Mouse (Mus musculus) neural tube, embryonic 11.5 days (tissue): ENCODE results near the gene Nudc. TPM values are rescaled to one million over a fixed set of nuclear protein-coding genes. Genes with fewer than 3 reads are reported as not detected.

Experiments
- ATAC-seq: fragments of 200-750 bp; cut with Nextera tagmentation; 2 replicates; pipeline ENCODE4 v1.8.0; 2017; ENCODE audit warnings: moderate number of reproducible peaks, mild to moderate bottlenecking, moderate TSS enrichment, moderate library complexity; ENCODE audit not compliant: insufficient read depth, low FRiP score, low TSS enrichment
- DNase-seq: peaks from one replicate; pipeline ENCODE4 v3.0.0-alpha.2; 2015; ENCODE audit warnings: low spot score
- H3K27ac ChIP-seq: fragments of 300-500 bp; sonication (generic); 2 replicates; pipeline ENCODE4 v1.5.1; 2014; ENCODE audit warnings: low read depth, mild to moderate bottlenecking, low read length
- H3K27me3 ChIP-seq: fragments of 300-500 bp; sonication (generic); 2 replicates; pipeline ENCODE4 v1.6.1; 2014; ENCODE audit warnings: mild to moderate bottlenecking, low read length, mixed read lengths; ENCODE audit not compliant: control insufficient read depth, insufficient read depth
- H3K36me3 ChIP-seq: fragments of 300-500 bp; sonication (generic); 2 replicates; pipeline ENCODE4 v1.6.1; 2014; ENCODE audit warnings: mild to moderate bottlenecking, low read length, moderate library complexity, mixed read lengths; ENCODE audit not compliant: control insufficient read depth, insufficient read depth
- H3K4me1 ChIP-seq: fragments of 300-500 bp; sonication (generic); 2 replicates; pipeline ENCODE4 v1.6.1; 2014; ENCODE audit warnings: low read length, mixed read lengths; ENCODE audit not compliant: control insufficient read depth, insufficient read depth
- H3K4me2 ChIP-seq: fragments of 300-500 bp; sonication (generic); 2 replicates; pipeline ENCODE4 v1.6.1; 2014; ENCODE audit warnings: low read depth, mild to moderate bottlenecking, moderate library complexity
- H3K4me3 ChIP-seq: fragments of 300-500 bp; sonication (generic); 2 replicates; pipeline ENCODE4 v1.5.1; 2014; ENCODE audit warnings: low read depth, low read length
- H3K9ac ChIP-seq: fragments of 300-500 bp; sonication (generic); 2 replicates; pipeline ENCODE4 v1.6.1; 2014; ENCODE audit warnings: mild to moderate bottlenecking, low read length
- H3K9me3 ChIP-seq: fragments of 300-500 bp; sonication (generic); 2 replicates; pipeline ENCODE4 v1.6.1; 2016; ENCODE audit warnings: low read length; ENCODE audit not compliant: control insufficient read depth
- WGBS: fragments of 180-500 bp; shearing (Covaris S2); extraction: QIAGEN DNeasy Blood & Tissue Kit; methylation state at CpG from one replicate; pipeline ENCODE4 v1.1.7; 2014; 5-methylcytosine and 5-hydroxymethylcytosine counted together
- polyA plus RNA-seq: library from polyadenylated mRNA; unstranded; fragments of >200 nt; fragmentation: Nextera tagmentation; extraction: Ambion mirVana; gene quantifications from 2 replicates; pipeline ENCODE4 v1.2.1, GENCODE M21; 2014

Nudc gene
- polyA plus RNA-seq, 1 experiment from 2014 or later: 301 TPM

- DNase-seq (no peak), ATAC-seq (no peak)
- Histone ChIP-seq H3K9ac (no peak overlapping the region), H3K27ac (no peak overlapping the region), H3K36me3 (no peaks in the 10 kb centered on the region), H3K4me3 (no peak overlapping the region), H3K9me3 (no peaks in the 10 kb centered on the region), H3K27me3 (no peaks in the 10 kb centered on the region), H3K4me2 (no peak overlapping the region), H3K4me1 (peaks cover under 1% of the 10 kb centered on the region; the same call in 1 of the 2 replicates)
- WGBS: 60% methylated on average over 10 of the region's 10 CpGs
These were observed 24.3 kb upstream of the Nudc start for GRCm38 (mm10) chr4:133570066-133570466.

DNA sequence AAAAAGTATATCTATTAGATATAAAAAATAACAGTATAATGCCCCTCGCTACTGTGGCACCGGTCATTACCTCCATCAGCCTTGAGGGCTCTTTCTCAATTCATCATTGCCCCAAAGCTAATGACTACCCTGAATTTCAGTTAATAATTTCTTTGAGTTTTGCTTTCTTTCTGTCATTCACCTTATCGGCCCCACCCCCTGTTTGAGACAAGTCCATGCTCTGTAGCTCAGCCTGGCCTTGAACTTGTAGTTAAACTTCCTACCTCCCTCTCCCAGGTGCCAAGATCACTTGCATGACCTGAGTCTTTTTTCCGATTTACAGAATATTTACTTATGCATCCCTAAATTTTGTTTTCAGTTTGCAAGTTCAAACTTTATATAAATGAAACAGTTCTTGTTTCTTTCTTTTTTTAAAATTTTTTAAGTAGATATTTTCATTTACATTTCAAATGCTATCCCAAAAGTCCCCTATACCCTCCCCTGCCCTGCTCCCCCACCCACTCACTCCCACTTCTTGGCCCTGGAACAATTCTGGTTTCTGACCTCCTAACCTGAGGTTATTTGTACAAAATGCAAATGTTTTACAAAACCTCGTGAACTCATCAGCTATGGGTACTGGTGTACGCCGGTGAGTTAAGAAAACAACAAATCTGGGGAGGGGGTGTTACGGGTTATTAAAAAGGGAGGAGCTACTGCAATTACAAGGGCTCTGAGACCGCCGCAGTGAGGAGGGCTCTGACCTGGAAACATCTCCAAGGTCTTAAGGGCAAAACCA lies 23.7 kb upstream of the Nudc start:
- H3K4me1 ChIP-seq: no peaks in the 10 kb centered on the region
- no peaks in the 10 kb centered on the region for H3K27me3 ChIP-seq
- no peak overlapping the region for H3K4me2 ChIP-seq
- no peak overlapping the region for H3K4me3 ChIP-seq
- ATAC-seq (no peak), DNase-seq (no peak)
- WGBS: 81% methylated on average over 10 of the region's 10 CpGs
- H3K9ac ChIP-seq: no peak overlapping the region
- H3K27ac ChIP-seq: no peak overlapping the region
- no peaks in the 10 kb centered on the region for H3K36me3 ChIP-seq
- H3K9me3 ChIP-seq: no peaks in the 10 kb centered on the region

DNA sequence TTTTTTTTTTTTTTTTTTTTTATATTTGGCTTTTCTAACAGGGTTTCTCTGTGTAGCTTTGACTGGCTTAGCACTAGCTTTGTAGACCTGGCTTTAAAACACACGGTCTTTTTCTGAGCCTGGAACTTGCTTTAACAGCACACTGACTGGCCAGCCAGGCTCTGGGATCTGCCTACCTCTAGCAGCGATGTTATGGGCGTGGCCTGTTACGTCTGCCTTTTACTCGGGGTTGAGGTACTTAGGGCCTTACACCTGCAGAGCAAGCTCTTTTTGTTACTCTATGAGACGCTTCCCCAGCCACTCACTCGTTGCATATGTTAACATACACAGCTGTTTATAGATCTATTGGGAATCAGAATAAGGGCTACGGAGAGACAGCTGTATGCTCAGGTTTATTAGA lies 21.5 kb upstream of the Nudc start:
- Histone ChIP-seq H3K4me1 (no peaks in the 10 kb centered on the region), H3K9me3 (no peaks in the 10 kb centered on the region), H3K4me3 (no peak overlapping the region), H3K36me3 (no peaks in the 10 kb centered on the region), H3K9ac (no peak overlapping the region), H3K4me2 (no peak overlapping the region), H3K27ac (no peak overlapping the region), H3K27me3 (no peaks in the 10 kb centered on the region)
- DNase-seq (no peak), ATAC-seq (no peak)
- 31% methylated on average over 8 of the region's 8 CpGs for WGBS

GRCm38 (mm10) chr4:133563123-133563571 lies 17.4 kb upstream of the Nudc start:
- no peaks in the 10 kb centered on the region for H3K27me3 ChIP-seq
- H3K4me1 ChIP-seq: no peaks in the 10 kb centered on the region
- no peaks in the 10 kb centered on the region for H3K9me3 ChIP-seq
- H3K9ac ChIP-seq: no peak overlapping the region
- DNase-seq: no peak
- no peak overlapping the region for H3K27ac ChIP-seq
- H3K4me3 ChIP-seq: no peak overlapping the region
- H3K36me3 ChIP-seq: no peaks in the 10 kb centered on the region
- H3K4me2 ChIP-seq: no peak overlapping the region
- no peak for ATAC-seq
- 87% methylated on average over 11 of the region's 11 CpGs for WGBS

GRCm38 (mm10) chr4:133561622-133562021 lies 15.8 kb upstream of the Nudc start:
- H3K36me3 ChIP-seq: no peaks in the 10 kb centered on the region
- no peak overlapping the region for H3K27ac ChIP-seq
- H3K4me1 ChIP-seq: no peaks in the 10 kb centered on the region
- H3K9me3 ChIP-seq: no peaks in the 10 kb centered on the region
- no peak overlapping the region for H3K9ac ChIP-seq
- 49% methylated on average over 4 of the region's 4 CpGs for WGBS
- no peak overlapping the region for H3K4me3 ChIP-seq
- H3K4me2 ChIP-seq: no peak overlapping the region
- DNase-seq (no peak), ATAC-seq (no peak)
- no peaks in the 10 kb centered on the region for H3K27me3 ChIP-seq

GRCm38 (mm10) chr4:133559846-133560245 lies 14.1 kb upstream of the Nudc start:
- Histone ChIP-seq H3K27ac (no peak overlapping the region), H3K9ac (no peak overlapping the region), H3K36me3 (no peaks in the 10 kb centered on the region), H3K4me1 (no peaks in the 10 kb centered on the region), H3K4me3 (no peak overlapping the region), H3K27me3 (no peaks in the 10 kb centered on the region), H3K4me2 (no peak overlapping the region), H3K9me3 (no peaks in the 10 kb centered on the region)
- ATAC-seq: no peak
- WGBS: 78% methylated on average over 4 of the region's 4 CpGs
- no peak for DNase-seq

DNA sequence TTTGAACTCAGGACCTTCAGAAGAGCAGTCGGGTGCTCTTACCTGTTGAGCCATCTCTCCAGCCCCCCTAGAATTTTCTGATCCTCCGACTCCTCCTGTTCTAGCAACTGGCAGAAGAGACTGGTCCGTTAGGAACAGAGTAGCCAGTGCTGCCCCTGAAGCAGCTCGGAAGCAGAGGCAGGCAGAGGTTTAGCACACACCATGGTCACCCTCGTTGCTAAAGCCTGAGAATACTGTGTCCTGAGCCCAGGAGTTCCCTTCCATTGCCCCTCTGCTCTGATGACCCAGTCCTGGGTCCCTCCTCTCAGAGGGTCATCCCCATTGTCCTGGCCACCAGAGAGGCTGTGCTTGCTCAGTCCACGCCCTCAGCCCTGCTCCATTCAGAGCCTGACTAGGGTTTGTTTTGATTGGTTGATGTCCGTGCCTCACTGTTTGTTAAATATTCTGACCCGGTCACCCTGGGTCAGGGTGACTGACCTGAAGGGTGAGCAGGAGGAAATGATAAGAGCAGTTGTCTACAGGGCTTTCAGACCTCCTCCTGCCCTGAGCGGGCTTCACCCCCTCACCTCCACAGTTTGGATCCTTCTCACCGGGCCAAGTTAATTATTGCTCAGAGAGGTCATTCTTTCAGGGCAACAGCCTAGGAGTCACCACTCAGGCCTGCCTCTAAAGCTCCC lies 11.4 kb upstream of the Nudc start:
- Histone ChIP-seq H3K4me3 (no peak overlapping the region), H3K36me3 (no peaks in the 10 kb centered on the region), H3K27ac (no peak overlapping the region), H3K4me1 (no peaks in the 10 kb centered on the region), H3K4me2 (no peak overlapping the region), H3K27me3 (no peaks in the 10 kb centered on the region), H3K9ac (no peak overlapping the region), H3K9me3 (no peaks in the 10 kb centered on the region)
- DNase-seq: no peak
- 33% methylated on average over 10 of the region's 10 CpGs for WGBS
- ATAC-seq: no peak

- H3K9me3 ChIP-seq: no peaks in the 10 kb centered on the region
- H3K9ac ChIP-seq: no peak overlapping the region
- H3K27ac ChIP-seq: no peak overlapping the region
- no peak for ATAC-seq
- DNase-seq: no peak
- H3K27me3 ChIP-seq: no peaks in the 10 kb centered on the region
- H3K4me3 ChIP-seq: no peak overlapping the region
- H3K36me3 ChIP-seq: no peaks in the 10 kb centered on the region
- 77% methylated on average over 19 of the region's 19 CpGs for WGBS
- no peaks in the 10 kb centered on the region for H3K4me1 ChIP-seq
- H3K4me2 ChIP-seq: no peak overlapping the region
These were observed 7.9 kb upstream of the Nudc start for GRCm38 (mm10) chr4:133553448-133554330.
